14 mouse cellular contexts compared by ENCODE assay signal in the genomic region with DNA sequence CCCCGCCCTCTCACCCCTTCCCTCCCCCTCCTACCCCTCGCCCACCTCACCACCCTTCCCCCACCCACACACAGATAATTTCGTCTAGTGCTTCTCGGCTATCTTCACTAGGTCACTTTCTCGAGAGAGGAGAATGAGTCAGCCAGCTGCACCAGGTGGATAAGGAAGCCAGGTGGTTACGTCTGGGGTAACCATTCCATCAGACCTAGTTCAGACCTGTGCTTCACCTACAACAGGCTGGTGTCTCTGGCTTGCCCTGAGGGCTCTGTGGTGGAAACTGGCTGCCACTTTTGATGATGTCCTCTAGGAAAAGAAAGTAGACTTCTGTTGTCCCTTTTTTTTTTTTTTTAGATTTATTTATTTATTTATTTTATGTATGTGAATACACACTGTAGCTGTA.
DNase-seq lines count a peak whose midpoint lies in the region; ATAC-seq and TF ChIP-seq lines count a peak whose summit lies in the region.
"Had no signal": no experiment of that assay in that cellular context is flagged by ENCODE, and none has a peak within 500 bp of the region (broad histone marks: within the 10 kb centered on the region; RNA-seq: fewer than 3 reads in every experiment).

No protein-coding gene starts in this region.

- H3K4me2 ChIP-seq in heart, embryonic 13.5 days, result peak overlapping the region; percentile 60
- H3K4me2 ChIP-seq in lung, embryonic 15.5 days, result peak overlapping the region; percentile 43
- 0 out of 2 replicates have a peak overlapping the region, but pooled peaks have one; percentile 21 for H3K4me2 ChIP-seq in limb, embryonic 12.5 days
- H3K4me2 ChIP-seq in forebrain, embryonic 13.5 days, result no peak overlapping the region

- H3K4me3 ChIP-seq in heart, embryonic 13.5 days, result peak overlapping the region; percentile 25; the same call in 1 of the 2 replicates
- no peak overlapping the region for H3K4me3 ChIP-seq in lung, embryonic 15.5 days
- H3K4me3 ChIP-seq in lung, adult 2 months (replicated peaks; ENCODE audit: extremely low read depth, low read depth, low read length), result no peak overlapping the region
- H3K4me3 ChIP-seq in embryonic facial prominence, embryonic 10.5 days, result peak overlapping the region; percentile 40
- no peak overlapping the region for H3K4me3 ChIP-seq in limb, embryonic 12.5 days (replicated peaks)
- no peak overlapping the region for H3K4me3 ChIP-seq in forebrain, embryonic 13.5 days
- H3K4me3 ChIP-seq: midbrain, embryonic 15.5 days; neural tube, embryonic 13.5 days had no signal

- peaks cover 42% of the 10 kb centered on the region for H3K4me1 ChIP-seq in heart, embryonic 13.5 days
- H3K4me1 ChIP-seq in lung, embryonic 15.5 days, result peaks cover 20% of the 10 kb centered on the region
- H3K4me1 ChIP-seq in lung, adult 2 months (ENCODE audit: control insufficient read depth, insufficient read depth, low read length), result no peaks in the 10 kb centered on the region; the same call in 1 of the 2 replicates
- peaks cover 27% of the 10 kb centered on the region for H3K4me1 ChIP-seq in embryonic facial prominence, embryonic 10.5 days
- H3K4me1 ChIP-seq in limb, embryonic 12.5 days (replicated peaks), result peaks cover 25% of the 10 kb centered on the region
- H3K4me1 ChIP-seq in forebrain, embryonic 13.5 days, result peaks cover 21% of the 10 kb centered on the region

- no peak for ATAC-seq in heart, embryonic 13.5 days (ENCODE audit: extremely low read depth, insufficient number of reproducible peaks, low FRiP score, low TSS enrichment)
- no peak for ATAC-seq in lung, embryonic 15.5 days (ENCODE audit: borderline replicate concordance, extremely low read depth, low FRiP score, low TSS enrichment)
- no peak for ATAC-seq in limb, embryonic 12.5 days (ENCODE audit: insufficient number of reproducible peaks, insufficient read depth, low FRiP score, low TSS enrichment, low read depth)
- no peak for ATAC-seq in forebrain, embryonic 13.5 days
- ATAC-seq: forebrain, embryonic 14.5 days; midbrain, embryonic 15.5 days had no signal

- TF ChIP-seq POLR2A in lung, adult 2 months (IDR thresholded peaks at IDR 0.05; ENCODE audit: borderline replicate concordance, extremely low read depth, low read depth, low read length), result no peak

- no peaks in the 10 kb centered on the region for H3K36me3 ChIP-seq in heart, embryonic 13.5 days
- no peaks in the 10 kb centered on the region for H3K36me3 ChIP-seq in lung, embryonic 15.5 days
- H3K36me3 ChIP-seq in embryonic facial prominence, embryonic 10.5 days (replicated peaks), result no peaks in the 10 kb centered on the region
- H3K36me3 ChIP-seq in limb, embryonic 12.5 days, result no peaks in the 10 kb centered on the region
- H3K36me3 ChIP-seq in forebrain, embryonic 13.5 days (ENCODE audit: poor library complexity, severe bottlenecking), result no peaks in the 10 kb centered on the region
- H3K36me3 ChIP-seq: midbrain, embryonic 15.5 days; neural tube, embryonic 13.5 days had no signal

- no peak for TF ChIP-seq CTCF in lung, adult 2 months (IDR thresholded peaks at IDR 0.05; ENCODE audit: insufficient read depth, low read length)

- WGBS in heart, embryonic 13.5 days, result 16% methylated on average over 6 of the region's 6 CpGs
- 9% methylated on average over 6 of the region's 6 CpGs for WGBS in lung, embryonic 15.5 days
- 37% methylated on average over 6 of the region's 6 CpGs for WGBS in lung, adult 2 months
- WGBS in embryonic facial prominence, embryonic 10.5 days, result 29% methylated on average over 6 of the region's 6 CpGs
- WGBS in limb, embryonic 12.5 days, result 45% methylated on average over 6 of the region's 6 CpGs
- whole genome bisulfite sequencing in forebrain, embryonic 13.5 days, result 59% methylated on average over 6 of the region's 6 CpGs

- no peak overlapping the region for H3K27ac ChIP-seq in heart, embryonic 13.5 days (replicated peaks)
- H3K27ac ChIP-seq in lung, embryonic 15.5 days, result peak overlapping the region; percentile 37; the same call in 1 of the 2 replicates
- H3K27ac ChIP-seq in embryonic facial prominence, embryonic 10.5 days (replicated peaks), result peak overlapping the region; percentile 57
- no peak overlapping the region for H3K27ac ChIP-seq in limb, embryonic 12.5 days
- no peak overlapping the region for H3K27ac ChIP-seq in forebrain, embryonic 13.5 days
- H3K27ac ChIP-seq: midbrain, embryonic 15.5 days; neural tube, embryonic 13.5 days had no signal

- no peak overlapping the region for H3K9ac ChIP-seq in heart, embryonic 13.5 days
- H3K9ac ChIP-seq in lung, embryonic 15.5 days, result no peak overlapping the region
- no peak overlapping the region for H3K9ac ChIP-seq in limb, embryonic 12.5 days (replicated peaks)
- H3K9ac ChIP-seq in forebrain, embryonic 13.5 days, result no peak overlapping the region
- H3K9ac ChIP-seq: midbrain, embryonic 15.5 days; neural tube, embryonic 13.5 days had no signal

- H3K9me3 ChIP-seq in heart, embryonic 13.5 days, result no peaks in the 10 kb centered on the region
- H3K9me3 ChIP-seq in lung, embryonic 15.5 days, result no peaks in the 10 kb centered on the region
- no peaks in the 10 kb centered on the region for H3K9me3 ChIP-seq in embryonic facial prominence, embryonic 10.5 days
- H3K9me3 ChIP-seq in limb, embryonic 12.5 days, result no peaks in the 10 kb centered on the region
- no peaks in the 10 kb centered on the region for H3K9me3 ChIP-seq in forebrain, embryonic 13.5 days (replicated peaks)
- H3K9me3 ChIP-seq: midbrain, embryonic 15.5 days; neural tube, embryonic 13.5 days had no signal

- intact Hi-C loops in heart, postnatal 14 days (cut with DNase I), result no loop called here

- DNase-seq in heart, postnatal 14 days, result no peak
- DNase-seq in lung, adult 2 months, result no peak
- no peak for DNase-seq in embryonic facial prominence, embryonic 10.5 days (ENCODE audit: low spot score)
- DNase-seq in yolk sac, embryonic 10.5 days (ENCODE audit: low spot score), result no peak
- DNase-seq: cerebellum, adult 11-12 months; kidney, postnatal 10 days; left cerebral cortex, postnatal 4 days had no signal

- no peaks in the 10 kb centered on the region for H3K27me3 ChIP-seq in heart, embryonic 13.5 days (replicated peaks)
- no peaks in the 10 kb centered on the region for H3K27me3 ChIP-seq in lung, embryonic 15.5 days
- H3K27me3 ChIP-seq in embryonic facial prominence, embryonic 10.5 days (replicated peaks; ENCODE audit: low read depth, poor library complexity, severe bottlenecking), result no peaks in the 10 kb centered on the region
- H3K27me3 ChIP-seq in limb, embryonic 12.5 days, result 0 out of 2 replicates have a peak, but pooled peaks cover 3% of the 10 kb centered on the region
- no peaks in the 10 kb centered on the region for H3K27me3 ChIP-seq in forebrain, embryonic 13.5 days
- H3K27me3 ChIP-seq: midbrain, embryonic 15.5 days; neural tube, embryonic 13.5 days had no signal

Comparison
In these comparisons a context has a peak if more than half of its experiments do, and no peak if none do; other contexts are left out.
1. H3K27ac ChIP-seq: peak in lung, embryonic 15.5 days (single experiment) and embryonic facial prominence, embryonic 10.5 days (single experiment); none in heart, embryonic 13.5 days (single experiment), limb, embryonic 12.5 days (single experiment) and forebrain, embryonic 13.5 days (single experiment).
2. H3K4me3 ChIP-seq: peak in heart, embryonic 13.5 days (single experiment) and embryonic facial prominence, embryonic 10.5 days (single experiment); none in lung, embryonic 15.5 days (single experiment), lung, adult 2 months (single experiment), limb, embryonic 12.5 days (single experiment) and forebrain, embryonic 13.5 days (single experiment).